Mouse (Mus musculus): ENCODE measurements around the gene Naip5.
"Not testable (repeated sequence)": the region's sequence is repeated elsewhere in the genome, so short reads cannot be mapped to it uniquely, and the experiment has no call there.

Gene Naip5

DNA sequence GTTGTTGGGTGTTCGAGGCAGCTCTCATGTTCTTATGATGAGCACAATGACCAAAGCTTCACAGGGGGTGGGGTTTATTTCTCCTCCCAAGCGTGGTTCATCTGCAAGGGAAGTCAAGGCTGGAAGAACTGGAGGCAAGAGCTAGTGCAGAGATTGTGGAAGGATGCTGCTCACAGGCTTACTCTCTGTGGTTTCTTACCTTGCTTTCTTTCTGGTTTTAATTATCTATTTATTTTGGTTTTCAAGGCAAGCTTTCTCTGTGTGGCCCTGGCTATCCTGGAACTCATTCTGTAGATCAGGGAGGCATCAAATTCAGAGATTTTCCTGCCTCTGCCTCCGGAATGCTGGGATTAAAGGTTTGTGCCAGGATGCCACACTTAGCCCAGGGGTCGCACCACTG lies at the start of gene Naip5:
Gene Naip5, minus strand, starts transcription at position 101 of the 400 bp plus-strand sequence.
- DNase-seq (ENCODE audit: low spot score in 2 of 2) = not testable (repeated sequence)

DNA sequence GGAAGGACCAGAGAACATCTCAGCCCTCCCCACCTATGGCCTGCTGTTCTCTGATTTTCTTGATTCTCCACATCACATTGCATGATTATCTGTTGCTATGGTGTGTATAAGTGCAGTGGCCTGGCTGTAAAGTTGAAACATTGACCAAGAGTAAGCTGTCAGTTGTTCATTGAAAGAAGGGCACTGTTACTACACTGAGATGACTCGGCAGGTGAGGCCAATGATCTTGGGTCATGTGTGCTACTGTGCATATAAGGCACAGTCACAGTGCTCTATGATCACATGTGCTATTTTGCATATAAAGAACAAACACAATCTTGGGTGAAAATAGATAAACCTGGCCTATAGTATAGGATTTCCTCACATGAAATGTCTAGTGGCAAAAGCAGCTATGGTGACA lies 38.5 kb upstream of the Naip5 start:
- DNase-seq (ENCODE audit: low spot score in 2 of 2) = no peak

DNA sequence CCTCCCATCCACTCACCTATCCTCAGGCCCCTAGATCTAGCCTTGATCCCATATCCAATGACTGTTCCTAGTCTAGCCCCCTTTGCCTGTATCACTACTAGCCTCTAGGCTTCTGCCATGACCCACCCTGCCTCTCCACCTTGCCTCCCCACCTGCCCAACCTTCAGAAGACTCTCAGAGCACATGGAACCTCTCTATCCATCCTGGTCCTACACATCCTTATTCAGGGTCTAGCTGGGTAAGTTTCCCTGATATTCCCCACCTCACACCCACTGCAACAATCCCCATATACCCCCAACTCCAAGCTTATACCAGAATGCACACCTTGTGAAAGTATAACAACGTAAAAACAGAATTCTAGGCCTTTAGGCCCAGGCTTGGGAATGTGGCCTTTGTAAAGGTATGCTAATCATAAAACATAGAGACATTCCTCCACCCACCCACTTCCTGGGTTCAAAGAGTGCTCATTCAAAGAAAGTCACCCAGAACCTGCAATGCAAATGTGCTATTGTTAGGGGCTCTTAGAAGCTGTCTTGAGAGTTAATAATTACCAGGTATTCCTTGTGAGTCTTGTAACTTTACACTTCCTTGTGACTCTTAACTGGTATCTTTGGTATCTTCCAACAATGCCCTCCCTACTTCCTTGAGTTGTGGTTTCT lies 25.5 kb upstream of the Naip5 start:
- not testable (repeated sequence) for DNase-seq (ENCODE audit: low spot score in 2 of 2)

DNA sequence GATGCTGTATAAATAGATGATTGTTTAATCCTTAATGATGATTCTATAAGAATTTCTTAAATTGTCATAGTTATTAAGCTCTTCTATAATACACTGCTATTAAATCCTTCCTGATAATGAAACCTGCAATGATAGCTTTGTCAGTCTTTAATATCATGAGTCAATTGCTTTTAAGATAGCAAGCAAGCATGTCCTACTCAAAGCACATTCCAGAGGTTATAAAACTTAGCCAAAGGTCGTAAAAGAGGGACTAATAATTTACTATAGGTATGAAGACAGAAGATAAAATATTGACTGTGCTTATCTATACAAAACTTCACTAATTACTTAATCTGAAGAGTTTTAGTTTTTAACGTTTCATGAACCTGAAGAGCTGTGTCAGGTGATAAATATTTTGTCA lies 10.9 kb upstream of the Naip5 start:
- not testable (repeated sequence) for DNase-seq (ENCODE audit: low spot score in 2 of 2)

DNA sequence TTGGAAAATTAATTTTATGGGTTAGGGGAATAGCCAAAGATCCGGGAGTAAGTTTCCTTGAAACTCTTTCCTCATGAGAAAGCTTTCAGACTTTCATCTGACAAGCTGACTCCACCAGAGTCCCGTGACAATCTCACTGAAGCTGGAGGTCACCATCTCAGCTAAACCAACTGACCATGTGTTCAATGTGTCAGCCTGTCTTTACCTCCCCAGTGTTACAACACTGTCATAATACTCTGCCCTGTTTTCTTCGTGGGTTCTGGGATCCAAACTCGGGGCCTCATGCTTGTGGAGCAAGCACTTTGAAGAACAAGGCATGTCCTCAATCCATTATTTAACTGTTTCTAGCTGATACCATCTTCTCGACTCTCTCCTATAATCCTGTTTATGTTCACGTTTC lies 9.8 kb upstream of the Naip5 start:
- not testable (repeated sequence) for DNase-seq (ENCODE audit: low spot score in 2 of 2)

DNA sequence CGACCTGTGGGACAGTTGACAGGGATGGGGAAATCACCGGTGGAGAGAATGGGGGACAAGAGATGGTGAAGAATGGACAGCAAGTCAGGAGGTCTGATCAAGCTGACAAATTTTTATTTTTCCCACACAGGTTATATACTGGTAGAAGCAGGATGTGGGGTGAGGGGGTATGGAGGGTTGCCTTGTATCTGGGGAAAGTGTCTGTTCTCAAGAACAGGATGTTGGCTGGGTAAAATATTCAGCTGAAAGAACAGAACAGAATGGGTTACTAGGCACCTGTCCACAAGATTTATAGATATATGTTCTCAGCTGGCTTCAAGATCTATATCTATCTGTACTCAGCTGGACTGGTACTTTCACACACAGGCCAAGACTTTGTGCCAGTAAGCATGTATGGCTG lies 5.8 kb upstream of the Naip5 start:
- not testable (repeated sequence) for DNase-seq (ENCODE audit: low spot score in 2 of 2)

DNA sequence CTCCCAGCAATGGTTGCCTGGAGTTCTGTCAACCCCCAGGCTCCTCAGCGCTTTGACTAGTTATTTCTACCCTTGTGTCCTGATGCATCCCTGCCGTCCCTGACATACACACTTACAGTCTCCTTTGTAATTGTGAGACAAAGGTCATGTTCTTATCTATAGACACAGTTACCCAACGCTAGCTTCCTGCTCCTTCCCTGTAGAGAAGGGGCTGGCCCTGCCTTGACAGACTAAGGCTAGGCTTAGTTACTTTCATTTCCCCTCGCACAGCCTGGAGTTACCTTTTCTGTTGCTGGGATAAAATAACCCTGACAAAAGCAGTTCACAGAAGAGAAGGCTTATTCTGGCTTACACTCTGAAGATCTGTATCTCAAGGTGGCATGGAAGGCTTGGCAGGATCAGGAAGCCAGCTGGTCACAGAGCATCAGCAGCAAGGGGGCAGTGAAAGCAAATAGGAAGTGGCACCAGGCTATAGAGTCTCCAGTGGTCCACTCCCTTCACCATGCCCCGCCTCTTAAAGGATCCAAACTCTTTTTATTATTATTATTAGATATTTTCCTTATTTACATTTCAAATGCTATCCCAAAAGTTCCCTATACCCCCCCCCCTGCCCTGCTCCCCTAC lies 885 bp upstream of the Naip5 start:
- peak in 1 of 2 experiments; percentile 2 for DNase-seq (ENCODE audit: low spot score in 2 of 2)

DNA sequence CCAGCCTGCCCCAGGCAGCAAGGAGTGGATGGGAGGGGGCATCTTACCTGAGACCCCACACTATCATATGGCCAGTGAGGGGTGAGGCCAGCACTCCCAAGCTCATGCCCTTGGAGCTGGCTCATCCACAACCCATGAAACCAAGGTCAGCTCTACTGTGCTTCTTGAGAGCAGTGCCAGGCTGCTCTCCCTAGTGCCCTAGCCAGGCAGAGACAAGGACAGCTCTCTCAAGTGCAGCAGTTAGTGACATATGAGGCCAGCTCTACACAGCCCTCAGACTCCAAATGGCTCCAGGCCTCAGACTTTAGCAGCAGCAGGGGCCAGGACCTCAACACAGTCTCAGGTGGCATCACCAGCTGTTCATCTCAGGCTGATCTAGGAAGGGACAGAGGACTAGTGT lies 2.4 kb downstream of the Naip5 start:
- DNase-seq (ENCODE audit: low spot score in 2 of 2) = no peak

DNA sequence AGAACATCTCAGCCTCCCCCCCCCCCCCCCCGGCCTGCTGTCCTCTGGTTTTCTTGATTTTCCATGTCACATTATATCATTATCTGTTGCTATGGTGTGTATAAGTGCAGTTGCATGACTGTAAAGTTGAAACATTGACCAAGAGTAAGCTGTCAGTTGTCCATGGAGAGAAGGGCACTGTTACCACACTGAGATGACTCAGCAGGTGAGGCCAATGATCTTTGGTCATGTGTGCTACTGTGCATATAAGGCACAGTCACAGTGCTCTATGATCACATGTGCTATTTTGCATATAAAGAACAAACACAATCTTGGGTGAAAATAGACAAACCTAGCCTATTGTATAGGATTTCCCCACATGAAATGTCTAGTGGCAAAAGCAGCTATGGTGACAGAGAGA lies 32.4 kb downstream of the Naip5 start:
- DNase-seq (ENCODE audit: low spot score in 2 of 2) = not testable (repeated sequence)

DNA sequence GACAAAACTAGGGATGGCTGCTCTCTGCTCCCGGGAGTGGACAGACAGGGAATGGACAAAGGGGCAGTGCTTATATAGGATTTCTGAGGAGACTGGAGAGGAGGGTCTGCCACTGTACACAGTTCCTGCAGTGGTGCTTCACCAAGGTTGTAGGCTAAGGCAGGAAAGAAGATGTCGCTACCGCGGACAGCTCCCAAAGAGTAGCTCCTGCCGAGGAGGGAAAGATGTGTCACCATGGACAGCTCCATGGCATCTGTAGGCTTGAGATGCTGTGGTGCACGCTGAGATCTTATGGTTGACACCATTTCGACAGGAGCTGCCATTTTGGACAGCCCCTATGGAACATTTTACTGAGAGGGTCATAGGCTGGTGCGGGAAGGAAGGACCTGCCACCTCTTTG lies 35.6 kb downstream of the Naip5 start:
- DNase-seq (ENCODE audit: low spot score in 2 of 2) = no peak

DNA sequence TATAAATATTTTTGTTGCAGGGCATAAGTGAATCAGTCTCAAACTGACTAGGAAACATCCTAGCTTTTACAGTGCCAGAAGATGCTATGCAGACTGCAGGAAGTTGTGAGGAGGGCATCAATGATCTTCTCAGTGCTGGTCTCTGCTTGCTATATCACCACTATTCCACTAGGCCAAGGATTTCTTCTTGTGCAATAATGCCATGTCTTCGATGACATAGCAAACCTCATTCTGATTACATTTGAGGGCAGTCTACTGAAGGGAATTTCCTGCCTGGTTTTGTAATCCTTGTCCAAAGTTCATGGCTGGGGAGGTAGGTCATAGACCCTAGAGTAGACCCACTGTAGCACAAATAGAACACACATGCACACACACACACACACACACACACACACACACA lies 42.8 kb downstream of the Naip5 start:
- DNase-seq (ENCODE audit: low spot score in 2 of 2) = no peak

DNA sequence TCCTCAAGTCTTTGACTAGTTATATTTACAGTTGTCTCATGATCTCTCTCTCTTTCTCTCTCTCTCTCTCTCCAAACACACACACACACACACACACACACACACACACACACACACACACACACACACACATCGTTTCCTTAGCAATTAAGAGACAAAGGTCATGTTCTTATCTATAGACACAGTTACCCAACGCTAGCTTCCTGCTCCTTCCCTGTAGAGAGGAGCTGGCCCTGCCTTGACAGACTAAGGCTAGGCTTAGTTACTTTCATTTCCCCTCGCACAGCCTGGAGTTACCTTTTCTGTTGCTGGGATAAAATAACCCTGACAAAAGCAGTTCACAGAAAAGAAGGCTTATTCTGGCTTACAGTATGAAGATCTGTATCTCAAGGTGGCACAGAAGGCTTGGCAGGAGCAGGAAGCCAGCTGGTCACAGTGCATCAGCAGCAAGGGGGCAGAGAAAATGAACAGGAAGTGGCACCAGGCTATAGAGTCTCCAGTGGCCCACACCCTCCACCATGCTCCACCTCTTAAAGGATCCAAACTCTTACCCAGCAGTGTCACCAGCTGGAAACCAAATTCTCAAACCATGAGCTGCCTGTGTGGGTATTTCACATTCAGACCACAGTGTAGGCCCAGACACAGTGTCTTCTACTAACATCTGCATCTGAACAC lies 44.3 kb downstream of the Naip5 start, which contains the start of gene Naip2:
Gene Naip2, minus strand, starts transcription at position 434 of the 675 bp plus-strand sequence.
- peak; percentile 10 to 18 for DNase-seq (ENCODE audit: low spot score in 2 of 2)

DNA sequence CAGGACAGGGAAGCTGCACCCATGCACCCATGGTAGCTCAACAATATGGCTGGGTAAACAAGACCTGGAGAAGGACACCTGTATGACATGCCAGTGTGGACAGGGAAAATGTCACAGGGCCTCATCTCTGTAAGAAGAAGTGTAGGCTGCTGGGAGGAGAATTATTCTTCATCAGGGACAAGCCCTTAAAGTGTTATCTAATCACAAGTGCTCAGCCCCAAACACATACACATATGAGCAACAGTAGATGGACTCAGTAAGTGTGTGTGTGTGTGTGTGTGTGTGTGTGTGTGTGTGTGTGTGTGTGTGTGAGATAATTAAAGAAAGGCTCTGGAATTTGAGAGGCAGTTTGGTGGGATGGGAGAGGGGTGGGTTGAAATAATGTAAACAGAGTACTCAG lies 45.3 kb downstream of the Naip5 start:
- DNase-seq (ENCODE audit: low spot score in 2 of 2) = no peak

DNA sequence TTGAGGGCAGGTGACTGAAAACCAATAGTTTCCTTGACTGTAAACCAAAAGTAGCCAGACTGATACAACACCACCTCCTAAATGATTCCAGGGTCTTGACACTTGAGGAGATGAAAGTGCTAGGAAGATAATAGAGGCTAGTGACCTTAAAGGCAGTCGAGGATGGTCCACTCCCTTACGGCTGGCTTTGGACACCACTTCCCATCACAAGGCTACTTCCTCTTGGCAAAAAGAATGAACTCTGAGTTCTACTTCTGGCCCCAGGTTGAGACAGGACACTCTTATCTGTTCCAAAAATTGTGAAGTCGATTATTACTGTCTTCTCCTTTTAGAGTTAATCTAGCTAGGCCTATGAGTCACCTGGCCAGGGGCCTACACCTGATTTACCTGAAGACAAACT lies 50.7 kb downstream of the Naip5 start:
- DNase-seq (ENCODE audit: low spot score in 2 of 2) = no peak

DNA sequence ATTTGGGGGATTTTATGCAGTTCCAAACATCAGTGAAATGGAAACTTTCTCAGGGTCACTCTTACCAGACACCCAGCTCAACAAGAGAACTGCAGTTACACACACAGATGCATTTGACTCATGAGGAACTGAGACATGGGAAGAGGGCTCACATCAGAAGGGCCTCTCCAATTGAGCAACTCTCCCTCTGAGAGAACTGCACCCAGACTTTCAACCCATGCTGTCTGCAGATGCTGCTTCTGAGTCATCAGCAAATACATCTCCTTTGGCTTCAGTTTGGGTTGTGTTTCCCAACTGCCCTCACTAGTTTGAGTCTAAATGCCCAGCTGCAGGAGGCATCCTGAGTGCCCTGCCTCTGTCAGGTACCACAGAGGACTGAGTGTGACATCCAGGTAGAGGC lies 63.0 kb downstream of the Naip5 start:
- DNase-seq (ENCODE audit: low spot score in 2 of 2) = peak in 1 of 2 experiments; percentile 12

DNA sequence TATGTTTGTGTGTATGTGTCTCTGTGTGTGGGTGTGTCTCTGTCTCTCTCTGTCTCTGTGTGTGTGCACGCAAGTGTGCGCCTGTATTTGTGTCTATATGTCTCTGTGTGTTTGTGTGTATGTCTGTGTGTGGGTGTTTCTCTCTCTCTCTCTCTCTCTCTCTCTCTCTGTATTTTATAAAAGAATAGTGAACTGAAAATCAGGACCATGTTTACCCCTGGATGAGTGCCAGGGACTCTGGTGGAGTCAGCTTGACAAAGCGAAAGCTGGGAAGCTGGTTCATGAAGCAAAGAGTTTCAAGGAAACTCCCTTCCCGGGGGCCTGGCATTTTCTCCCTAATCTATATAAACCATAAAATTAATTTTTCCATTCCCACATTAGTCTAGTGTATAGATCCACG lies 71.8 kb downstream of the Naip5 start:
- DNase-seq (ENCODE audit: low spot score in 2 of 2) = not testable (repeated sequence)

DNA sequence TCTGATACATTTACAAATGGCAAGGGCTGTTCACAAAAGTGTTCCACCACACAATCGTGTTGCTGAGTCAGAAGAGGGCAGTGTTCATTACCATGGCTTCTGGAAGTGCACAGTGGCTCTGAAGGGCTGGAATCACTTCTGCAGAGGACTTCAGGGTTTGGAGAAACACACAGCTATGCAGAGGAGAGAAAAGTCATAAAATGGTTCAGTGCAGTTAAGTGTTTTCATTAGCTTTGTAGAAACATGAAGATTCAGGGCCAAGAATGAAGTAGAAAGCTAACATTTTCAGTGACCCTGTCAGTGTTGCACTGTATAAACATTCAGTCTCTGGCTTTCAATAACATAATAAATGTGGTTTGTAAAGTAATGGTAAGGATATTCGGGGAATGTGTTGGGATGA lies 79.7 kb downstream of the Naip5 start:
- not testable (repeated sequence) for DNase-seq (ENCODE audit: low spot score in 2 of 2)

DNA sequence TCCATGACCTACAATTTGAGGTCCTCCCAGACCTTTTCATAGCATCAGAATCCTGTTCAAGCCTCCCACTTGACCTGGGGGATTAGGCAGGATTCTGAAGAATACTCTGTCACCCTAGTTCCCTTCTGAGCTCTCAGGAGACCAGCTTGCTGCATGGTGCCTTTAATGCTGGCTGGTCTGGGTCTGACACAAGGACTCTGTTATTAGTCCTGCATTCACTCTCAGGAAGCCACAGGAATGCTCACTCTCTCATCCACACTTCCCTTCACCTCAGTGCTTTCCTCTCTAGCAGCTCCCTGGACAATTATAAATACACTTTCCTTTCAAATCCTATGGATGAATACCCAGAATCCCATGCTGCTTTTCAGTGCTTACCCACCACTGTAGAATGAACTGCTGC lies 83.7 kb downstream of the Naip5 start:
- DNase-seq (ENCODE audit: low spot score in 2 of 2) = not testable (repeated sequence)

All from spleen, postnatal 36 days (tissue).